Comparison of ENCODE assay signal across 10 mouse cellular contexts in the genomic region with DNA sequence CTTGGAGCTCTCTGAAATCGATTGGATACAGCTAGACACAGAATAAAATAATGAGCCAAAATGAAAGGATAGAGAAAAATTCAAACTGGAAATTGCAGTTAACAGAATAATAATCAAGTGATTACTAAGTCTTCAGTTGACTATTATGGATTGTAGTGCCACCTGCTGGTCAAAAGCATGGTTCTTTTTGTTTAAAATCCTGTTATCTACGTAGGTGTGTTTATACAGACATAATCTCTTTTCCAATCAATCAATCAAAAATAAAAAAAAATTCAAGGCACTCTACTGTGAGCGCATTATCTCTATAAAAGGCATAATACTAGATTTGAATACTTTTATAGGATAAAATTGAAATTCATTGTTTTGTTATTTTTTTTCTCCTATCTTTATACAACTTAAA. TPM values are rescaled to one million over a fixed set of nuclear protein-coding genes. Genes with fewer than 3 reads are reported as not detected.
DNase-seq lines count a peak whose midpoint lies in the region; ATAC-seq and TF ChIP-seq lines count a peak whose summit lies in the region.
"Had no signal": no experiment of that assay in that cellular context is flagged by ENCODE, and none has a peak within 500 bp of the region (broad histone marks: within the 10 kb centered on the region; RNA-seq: fewer than 3 reads in every experiment).

No protein-coding gene starts in this region.

- no peak for ATAC-seq in intestine, embryonic 14.5 days (replicated peaks; ENCODE audit: low FRiP score, low TSS enrichment, low read depth)
- no peak for ATAC-seq in intestine, embryonic 15.5 days
- peak; percentile 65 for ATAC-seq in hindbrain, embryonic 13.5 days (ENCODE audit: low FRiP score)
- ATAC-seq in megakaryocyte progenitor cell, adult 5-6 weeks (replicated peaks; ENCODE audit: poor library complexity) = peak; percentile 50; the same call in 1 of the 2 replicates
- no peak for ATAC-seq in frontal cortex, adult (ENCODE audit: low TSS enrichment)

- no peak for TF ChIP-seq POLR2A in CH12.LX (IDR thresholded peaks at IDR 0.05; ENCODE audit: low read depth, low read length)

- dilution Hi-C loops in CH12.LX (cut with MboI; ENCODE audit: extremely low pct_ligation_motif_present, extremely low pct_unique_long_range_greater_than_20kb, low sequenced_read_pairs) = no loop called here

- 24% methylated on average over 3 of the region's 3 CpGs for whole genome bisulfite sequencing in intestine, embryonic 14.5 days
- 23% methylated on average over 3 of the region's 3 CpGs for WGBS in intestine, embryonic 15.5 days
- WGBS in hindbrain, embryonic 13.5 days = 25% methylated on average over 3 of the region's 3 CpGs

- H3K4me1 ChIP-seq in intestine, embryonic 14.5 days (replicated peaks; ENCODE audit: control insufficient read depth, insufficient read depth, low read length) = no peaks in the 10 kb centered on the region
- H3K4me1 ChIP-seq in intestine, embryonic 15.5 days (replicated peaks) = no peaks in the 10 kb centered on the region
- H3K4me1 ChIP-seq in CH12.LX (ENCODE audit: control insufficient read depth in 1 of 2, insufficient read depth in 2 of 2) = no peaks in the 10 kb centered on the region
- no peaks in the 10 kb centered on the region for H3K4me1 ChIP-seq in hindbrain, embryonic 13.5 days (replicated peaks)
- H3K4me1 ChIP-seq: limb, embryonic 12.5 days had no signal

- in situ Hi-C loops in CH12.LX (cut with MboI; ENCODE audit: low pct_ligation_motif_present, low pct_unique_long_range_greater_than_20kb, low sequenced_read_pairs) = loop anchor here (25.0 kb wide), 1 partner anchor 782 kb away; no protein-coding TSS in a partner anchor

- H3K79me2 ChIP-seq in CH12.LX (replicated peaks; ENCODE audit: control insufficient read depth, extremely low read depth, insufficient read depth, poor library complexity, severe bottlenecking) = no peaks in the 10 kb centered on the region

- H3K27ac ChIP-seq in intestine, embryonic 14.5 days (ENCODE audit: low read depth) = no peak overlapping the region
- H3K27ac ChIP-seq in intestine, embryonic 15.5 days = no peak overlapping the region
- no peak overlapping the region for H3K27ac ChIP-seq in CH12.LX (ENCODE audit: insufficient read depth, low read depth)
- no peak overlapping the region for H3K27ac ChIP-seq in hindbrain, embryonic 13.5 days
- H3K27ac ChIP-seq: limb, embryonic 12.5 days had no signal

- H3K36me3 ChIP-seq in intestine, embryonic 14.5 days (ENCODE audit: control insufficient read depth, insufficient read depth, low read length) = no peaks in the 10 kb centered on the region
- H3K36me3 ChIP-seq in intestine, embryonic 15.5 days = no peaks in the 10 kb centered on the region
- H3K36me3 ChIP-seq in CH12.LX (replicated peaks in 1 of 2; ENCODE audit: control insufficient read depth in 1 of 2, insufficient read depth in 1 of 2, low read length in 1 of 2) = no peaks in the 10 kb centered on the region
- no peaks in the 10 kb centered on the region for H3K36me3 ChIP-seq in hindbrain, embryonic 13.5 days
- H3K36me3 ChIP-seq: limb, embryonic 12.5 days had no signal

- no peaks in the 10 kb centered on the region for H3K27me3 ChIP-seq in intestine, embryonic 14.5 days (replicated peaks; ENCODE audit: control insufficient read depth, insufficient read depth, low read length)
- no peaks in the 10 kb centered on the region for H3K27me3 ChIP-seq in intestine, embryonic 15.5 days (replicated peaks)
- H3K27me3 ChIP-seq in CH12.LX (replicated peaks) = no peaks in the 10 kb centered on the region
- H3K27me3 ChIP-seq in hindbrain, embryonic 13.5 days = no peaks in the 10 kb centered on the region
- H3K27me3 ChIP-seq: limb, embryonic 12.5 days had no signal

- H3K4me3 ChIP-seq in intestine, embryonic 14.5 days (ENCODE audit: low read depth, low read length) = no peak overlapping the region
- no peak overlapping the region for H3K4me3 ChIP-seq in intestine, embryonic 15.5 days (replicated peaks)
- H3K4me3 ChIP-seq in CH12.LX (replicated peaks in 1 of 3; ENCODE audit: low read depth in 2 of 3, low read length in 2 of 3, poor library complexity in 1 of 3) = no peak overlapping the region
- no peak overlapping the region for H3K4me3 ChIP-seq in hindbrain, embryonic 13.5 days
- H3K4me3 ChIP-seq: limb, embryonic 12.5 days had no signal

- H3K9me3 ChIP-seq in intestine, embryonic 14.5 days (ENCODE audit: control insufficient read depth, low read length) = no peaks in the 10 kb centered on the region
- no peaks in the 10 kb centered on the region for H3K9me3 ChIP-seq in intestine, embryonic 15.5 days
- peaks cover 9% of the 10 kb centered on the region for H3K9me3 ChIP-seq in CH12.LX (replicated peaks; ENCODE audit: low read length)
- no peaks in the 10 kb centered on the region for H3K9me3 ChIP-seq in hindbrain, embryonic 13.5 days
- H3K9me3 ChIP-seq: limb, embryonic 12.5 days had no signal

- no peak for TF ChIP-seq EP300 in CH12.LX (IDR thresholded peaks at IDR 0.05; ENCODE audit: low read length)

- peak; percentile 72 for TF ChIP-seq RAD21 in CH12.LX (IDR thresholded peaks at IDR 0.05; ENCODE audit: low read depth, low read length)

- TF ChIP-seq CTCF in CH12.LX (conservative IDR thresholded peaks at IDR 0.05 in 1 of 2, IDR thresholded peaks at IDR 0.05 in 1 of 2; ENCODE audit: low read depth in 2 of 2, low read length in 2 of 2) = peak in 1 of 2 experiments; percentile 63; a peak in 2 of 4 replicates

- no peak overlapping the region for H3K9ac ChIP-seq in intestine, embryonic 14.5 days (ENCODE audit: low read length)
- H3K9ac ChIP-seq in intestine, embryonic 15.5 days = no peak overlapping the region
- H3K9ac ChIP-seq in CH12.LX (ENCODE audit: insufficient read depth, low read depth) = no peak overlapping the region
- H3K9ac ChIP-seq in hindbrain, embryonic 13.5 days = no peak overlapping the region
- H3K9ac ChIP-seq: limb, embryonic 12.5 days had no signal

- no peak overlapping the region for H3K4me2 ChIP-seq in intestine, embryonic 14.5 days (ENCODE audit: low read length)
- no peak overlapping the region for H3K4me2 ChIP-seq in intestine, embryonic 15.5 days (replicated peaks)
- no peak overlapping the region for H3K4me2 ChIP-seq in CH12.LX (ENCODE audit: insufficient read depth, low read depth, poor library complexity, severe bottlenecking)
- no peak overlapping the region for H3K4me2 ChIP-seq in hindbrain, embryonic 13.5 days
- H3K4me2 ChIP-seq: limb, embryonic 12.5 days had no signal

- peak; percentile 53 for DNase-seq in intestine, embryonic 14.5 days (ENCODE audit: low spot score)
- DNase-seq in CH12.LX (ENCODE audit: extremely low read depth) (peak; percentile 7), adipocyte (ENCODE audit: low spot score) (peak; percentile 62)
- DNase-seq in spleen, postnatal 4 days (ENCODE audit: low spot score in 2 of 2) = no peak

TF ChIP-seq in CH12.LX, 34 proteins besides CTCF, POLR2A, EP300 and RAD21:
- TF ChIP-seq SMC3 (IDR thresholded peaks at IDR 0.05; ENCODE audit: low read depth, low read length) = peak; percentile 52
- no peak for TF ChIP-seq TBP (conservative IDR thresholded peaks at IDR 0.05; ENCODE audit: low read depth, low read length)

RNA-seq across cellular contexts. Expression of gene Rprm, which starts 33.5 kb away (rescaled TPM):
- 2.3 and 2.5 TPM in 2 replicates for polyA plus RNA-seq in intestine, embryonic 14.5 days (2014; fragmentation: Nextera tagmentation; extraction: Ambion mirVana)
- 6.6 and 7.2 TPM in 2 replicates for polyA plus RNA-seq in intestine, embryonic 15.5 days (2015; fragmentation: Nextera tagmentation; extraction: Ambion mirVana)
- total RNA-seq in CH12.LX (2012; rRNA removed) (not detected in 2 replicates), CH12.LX (2014; rRNA removed) (not detected in 2 replicates)
- polyA plus RNA-seq in CH12.LX (2012; ENCODE audit: insufficient read length, low read depth) = not detected in 2 replicates
- 135 and 136 TPM in 2 replicates for polyA plus RNA-seq in hindbrain, embryonic 13.5 days (2015; fragmentation: Nextera tagmentation; extraction: Ambion mirVana)
- total RNA-seq in megakaryocyte progenitor cell, adult 5-6 weeks (2015) = not detected in 2 replicates
- not detected in 2 replicates for total RNA-seq in megakaryocyte progenitor cell, adult 5-6 weeks (2017)
- polyA plus RNA-seq: testis, adult 2 months had no signal

Comparison
In these comparisons a context has a peak if more than half of its experiments do, and no peak if none do; other contexts are left out.
1. ATAC-seq: peak in hindbrain, embryonic 13.5 days (single experiment) and megakaryocyte progenitor cell, adult 5-6 weeks (single experiment); none in intestine, embryonic 14.5 days (single experiment), intestine, embryonic 15.5 days (single experiment) and frontal cortex, adult (single experiment).
2. DNase-seq: peak in intestine, embryonic 14.5 days (single experiment), CH12.LX (single experiment) and adipocyte (single experiment); none in spleen, postnatal 4 days (0 of 2).
3. RNA of gene Rprm, which starts 33.5 kb away (polyA plus RNA-seq): 135 to 136 TPM in hindbrain, embryonic 13.5 days; 6.6 to 7.2 TPM in intestine, embryonic 15.5 days, 2.3 to 2.5 TPM in intestine, embryonic 14.5 days and not detected in CH12.LX; every median in the first group is over 10 times any median in the second.